Mouse (Mus musculus) midbrain, postnatal 0 days (tissue): ENCODE data around the gene Gm8126. TPM values are rescaled to one million over a fixed set of nuclear protein-coding genes. Genes with fewer than 3 reads are reported as not detected.
"Not testable (repeated sequence)": the region's sequence is repeated elsewhere in the genome, so short reads cannot be mapped to it uniquely, and the experiment has no call there.

ENCODE experiments used
- ATAC-seq: fragments of 200-750 bp; cut with Nextera tagmentation; 2 replicates; pipeline ENCODE4 v1.8.0; 2017; ENCODE audit warnings: moderate number of reproducible peaks, mild to moderate bottlenecking, moderate TSS enrichment, moderate library complexity; ENCODE audit not compliant: low FRiP score
- DNase-seq: peaks from one replicate; pipeline ENCODE4 v3.0.0-alpha.2; 2015; ENCODE audit warnings: low spot score
- H3K27ac ChIP-seq: fragments of 300-500 bp; sonication (generic); 2 replicates; pipeline ENCODE4 v1.5.1; 2014; ENCODE audit warnings: low read depth, mild to moderate bottlenecking, low read length, mixed read lengths
- H3K27me3 ChIP-seq: fragments of 300-500 bp; sonication (generic); 2 replicates; pipeline ENCODE4 v1.6.1; 2014; ENCODE audit warnings: low read length, control low read depth, mixed read lengths; ENCODE audit not compliant: insufficient read depth
- H3K36me3 ChIP-seq: fragments of 300-500 bp; sonication (generic); 2 replicates; pipeline ENCODE4 v1.6.1; 2014; ENCODE audit warnings: low read length, control low read depth, mixed read lengths; ENCODE audit not compliant: insufficient read depth
- H3K4me1 ChIP-seq: fragments of 300-500 bp; sonication (generic); 2 replicates; pipeline ENCODE4 v1.6.1; 2014; ENCODE audit warnings: mild to moderate bottlenecking, control low read depth, antibody characterized with exemption, low read length, mixed read lengths; ENCODE audit not compliant: insufficient read depth
- H3K4me2 ChIP-seq: fragments of 300-500 bp; sonication (generic); 2 replicates; pipeline ENCODE4 v1.6.1; 2014; ENCODE audit warnings: low read depth, mild to moderate bottlenecking, low read length, mixed read lengths; ENCODE audit not compliant: poor library complexity, severe bottlenecking
- H3K4me3 ChIP-seq: fragments of 300-500 bp; sonication (generic); 2 replicates; pipeline ENCODE4 v1.5.1; 2014; ENCODE audit warnings: low read depth, mild to moderate bottlenecking, low read length, moderate library complexity
- H3K9ac ChIP-seq: fragments of 300-500 bp; sonication (generic); replicated peaks from 2 replicates; pipeline ENCODE4 v1.6.1; 2014; ENCODE audit warnings: mild to moderate bottlenecking, low read length, moderate library complexity, mixed read lengths; ENCODE audit not compliant: poor library complexity, severe bottlenecking
- H3K9me3 ChIP-seq: fragments of 300-500 bp; sonication (generic); 2 replicates; pipeline ENCODE4 v1.6.1; 2016; ENCODE audit warnings: low read length, control low read depth
- WGBS: fragments of 180-500 bp; shearing (Covaris S2); extraction: QIAGEN DNeasy Blood & Tissue Kit; methylation state at CpG from one replicate; pipeline ENCODE4 v1.1.7; 2014; 5-methylcytosine and 5-hydroxymethylcytosine counted together
- polyA plus RNA-seq: library from polyadenylated mRNA; unstranded; fragments of >200 nt; fragmentation: Nextera tagmentation; extraction: Ambion mirVana; gene quantifications from 2 replicates; pipeline ENCODE4 v1.2.1, GENCODE M21; 2015
- total RNA-seq: library from RNA; depleted of rRNA; stranded (reverse); fragments of >200 nt; gene quantifications from 2 replicates; pipeline ENCODE4 v1.2.3, GENCODE M21; 2014

Gm8126 gene
- total and polyA plus RNA-seq, 2 experiments from 2014 or later = not detected

DNA sequence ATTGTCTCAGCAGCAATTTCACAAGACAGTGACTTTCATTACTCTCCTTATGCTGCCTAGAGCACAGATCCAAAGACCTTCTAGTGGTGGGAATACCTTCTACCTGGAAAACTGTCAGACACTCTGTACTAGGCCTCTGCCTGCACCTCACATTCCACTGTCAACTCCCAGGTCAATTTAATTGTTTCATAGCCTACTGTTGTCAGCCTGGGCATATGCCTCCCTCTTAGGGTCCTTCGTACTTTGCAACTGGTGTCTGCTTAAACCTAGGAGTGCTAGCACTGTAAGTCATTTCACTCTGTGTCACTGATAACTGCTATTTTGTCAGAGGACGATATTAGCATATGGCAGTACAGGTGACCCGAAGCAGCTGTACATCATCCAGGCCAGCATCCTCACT is 10.8 kb downstream of the Gm8126 start:
- not testable (repeated sequence) for H3K4me3 ChIP-seq, DNase-seq, H3K27me3 ChIP-seq, H3K27ac ChIP-seq, H3K9me3 ChIP-seq, H3K36me3 ChIP-seq, H3K9ac ChIP-seq, H3K4me1 ChIP-seq, H3K4me2 ChIP-seq, ATAC-seq
- WGBS = 82% methylated on average over 3 of the region's 3 CpGs

- DNase-seq = not testable (repeated sequence)
These were observed 14.7 kb downstream of the Gm8126 start for GRCm38 (mm10) chr14:43273161-43273560.

DNA sequence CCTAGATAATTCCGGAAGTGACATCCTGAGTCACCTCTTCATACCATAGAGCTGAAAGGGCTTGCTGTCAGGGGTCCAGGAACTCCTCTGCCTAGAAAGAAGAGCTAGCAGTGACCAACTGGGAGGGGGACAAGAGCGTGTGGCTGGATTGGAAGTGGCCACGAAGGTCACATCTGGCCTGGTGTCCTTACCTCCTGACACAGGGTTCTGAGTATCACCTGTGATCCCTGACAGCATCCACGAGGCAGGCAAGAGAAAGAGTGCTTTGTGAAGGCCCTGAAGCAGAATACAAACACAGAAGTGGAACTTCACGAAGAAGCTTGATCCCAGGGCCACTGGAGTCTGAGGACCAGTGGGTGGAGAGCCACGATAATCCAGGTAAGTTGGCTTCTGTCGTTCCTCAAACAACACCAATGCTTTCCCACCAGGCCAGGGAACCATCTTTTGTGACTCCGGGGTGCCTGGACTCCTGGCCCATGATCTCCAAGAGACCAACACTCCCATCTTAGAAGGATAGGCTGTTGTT is 16.6 kb downstream of the Gm8126 start, which contains the start of gene Gm9732:
Gm9732 (plus strand) TSS at position 51 of the 526 bp plus-strand sequence.
- H3K4me2 ChIP-seq, H3K36me3 ChIP-seq, H3K27ac ChIP-seq, H3K4me3 ChIP-seq, H3K9me3 ChIP-seq, H3K27me3 ChIP-seq, H3K4me1 ChIP-seq, H3K9ac ChIP-seq, DNase-seq, ATAC-seq: not testable (repeated sequence)
- 80% methylated on average over 8 of the region's 8 CpGs for WGBS

More at GRCm38 (mm10) chr14:43273161-43273560, 14.7 kb downstream of the Gm8126 start:
- WGBS = 35% methylated on average over 1 of the region's 1 CpGs
- H3K4me3 ChIP-seq, H3K9ac ChIP-seq, H3K27ac ChIP-seq, H3K27me3 ChIP-seq, H3K9me3 ChIP-seq, H3K4me1 ChIP-seq, H3K36me3 ChIP-seq, ATAC-seq, H3K4me2 ChIP-seq: not testable (repeated sequence)

DNA sequence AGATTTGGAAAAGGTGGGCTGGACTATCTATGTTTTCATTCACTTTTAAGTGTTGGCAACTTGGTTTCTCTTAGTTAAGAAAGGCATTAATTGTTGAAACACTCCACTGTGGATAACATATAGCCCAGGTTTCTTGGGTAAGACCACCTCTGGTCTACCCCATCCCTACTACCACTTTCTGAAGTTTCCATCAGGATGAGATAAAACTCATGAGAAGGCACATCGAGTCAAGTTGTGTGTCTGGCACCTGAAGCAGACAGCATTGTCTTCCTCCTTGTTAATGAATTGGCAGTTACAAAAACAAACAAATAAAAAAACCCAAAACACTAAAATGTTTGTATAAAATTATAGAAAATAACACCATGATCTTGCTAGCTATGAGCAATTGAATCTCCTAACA is 17.3 kb downstream of the Gm8126 start:
- ATAC-seq, H3K9me3 ChIP-seq, H3K4me3 ChIP-seq, H3K27ac ChIP-seq, DNase-seq, H3K9ac ChIP-seq, H3K4me1 ChIP-seq, H3K27me3 ChIP-seq, H3K4me2 ChIP-seq, H3K36me3 ChIP-seq: not testable (repeated sequence)
- WGBS = 84% methylated on average over 1 of the region's 1 CpGs

- H3K36me3 ChIP-seq, DNase-seq, H3K9me3 ChIP-seq, H3K4me1 ChIP-seq, ATAC-seq, H3K4me3 ChIP-seq, H3K9ac ChIP-seq, H3K27me3 ChIP-seq, H3K4me2 ChIP-seq, H3K27ac ChIP-seq: not testable (repeated sequence)
- WGBS = 61% methylated on average over 2 of the region's 2 CpGs
These were observed 19.0 kb downstream of the Gm8126 start for GRCm38 (mm10) chr14:43277468-43277867.

DNA sequence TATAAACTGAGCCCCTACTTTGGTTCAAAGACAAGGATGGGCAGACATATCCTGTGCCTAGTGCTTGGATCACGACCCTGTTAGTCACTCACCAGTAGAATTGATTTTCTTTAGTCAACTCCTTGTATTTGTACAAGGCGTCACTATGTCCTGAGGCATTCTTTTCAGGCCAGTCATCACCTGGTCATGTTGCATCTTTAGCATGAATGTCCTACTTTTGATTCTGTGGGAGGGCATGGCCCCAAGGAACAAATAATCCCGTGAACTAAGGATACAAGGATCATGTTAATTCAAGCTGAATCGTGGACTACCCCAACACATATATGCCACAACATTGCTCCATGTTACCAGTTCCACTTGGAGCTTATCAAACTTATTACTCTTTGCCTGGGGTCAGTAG is 19.7 kb downstream of the Gm8126 start:
- ATAC-seq, H3K4me3 ChIP-seq, DNase-seq, H3K4me2 ChIP-seq, H3K9me3 ChIP-seq, H3K4me1 ChIP-seq, H3K27me3 ChIP-seq, H3K9ac ChIP-seq, H3K27ac ChIP-seq, H3K36me3 ChIP-seq: not testable (repeated sequence)
- WGBS = 57% methylated on average over 4 of the region's 4 CpGs

DNA sequence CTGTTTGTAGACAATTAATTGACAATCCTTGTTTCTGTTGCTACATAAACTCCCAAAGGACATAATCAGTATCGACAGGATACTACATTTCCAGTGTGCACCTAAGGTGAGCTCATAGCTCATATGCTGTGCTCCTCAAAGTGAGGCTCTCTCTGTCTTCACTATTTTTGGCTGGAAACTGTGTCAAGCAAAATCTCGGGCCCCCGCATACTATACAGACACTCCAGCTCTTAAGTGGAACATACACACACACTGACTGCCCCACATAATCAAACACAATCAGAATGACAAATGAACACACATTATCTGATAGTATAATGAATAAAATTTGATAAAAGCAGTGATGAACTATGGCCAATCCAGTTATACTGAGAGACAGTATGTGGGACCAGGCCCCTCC is 20.2 kb downstream of the Gm8126 start:
- 92% methylated on average over 3 of the region's 3 CpGs for WGBS

DNA sequence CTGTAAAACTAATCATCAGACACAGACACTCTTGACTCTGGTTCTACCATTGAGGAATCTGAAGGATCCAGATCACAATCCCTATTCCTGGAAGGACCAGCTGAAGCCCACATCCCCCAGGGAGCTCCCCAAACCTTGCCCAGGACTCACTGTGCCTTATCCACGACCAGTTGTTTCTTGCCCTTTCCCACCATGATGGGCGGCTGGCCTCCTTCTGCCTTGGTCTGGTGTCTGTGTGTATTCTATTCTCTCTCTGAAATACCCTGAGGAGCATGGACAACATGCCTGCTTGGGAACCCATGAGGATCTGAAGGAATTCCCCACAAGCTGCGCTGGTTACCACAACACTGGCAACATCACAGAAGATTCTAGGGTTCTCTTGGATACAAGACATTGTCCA is 35.1 kb downstream of the Gm8126 start, which contains the start of gene Gm8127:
Gm8127 (minus strand) TSS at position 330 of the 400 bp plus-strand sequence.
- H3K9ac ChIP-seq, DNase-seq, H3K4me3 ChIP-seq, ATAC-seq, H3K27ac ChIP-seq, H3K9me3 ChIP-seq, H3K27me3 ChIP-seq, H3K4me2 ChIP-seq, H3K4me1 ChIP-seq, H3K36me3 ChIP-seq: not testable (repeated sequence)
- 82% methylated on average over 3 of the region's 3 CpGs for WGBS

More for the DNA sequence above, 20.2 kb downstream of the Gm8126 start:
- not testable (repeated sequence) for H3K9ac ChIP-seq, H3K27me3 ChIP-seq, H3K4me3 ChIP-seq, H3K27ac ChIP-seq, DNase-seq, H3K4me1 ChIP-seq, H3K4me2 ChIP-seq, H3K9me3 ChIP-seq, ATAC-seq, H3K36me3 ChIP-seq
